Mouse (Mus musculus): ENCODE measurements around the gene Dock4. TPM values are rescaled to one million over a fixed set of nuclear protein-coding genes. Genes with fewer than 3 reads are reported as not detected.

Dock4 gene
- total RNA-seq, 2 experiments from 2014 or later, result 253 to 265 TPM

GRCm38 (mm10) chr12:40792184-40792650 is 346.5 kb downstream of the Dock4 start:
- Histone ChIP-seq H3K4me3 (no peak overlapping the region), H3K27ac (peak overlapping the region; percentile 78)
- no peak for TF ChIP-seq CTCF (conservative IDR thresholded peaks at IDR 0.05)
- no peak for DNase-seq (ENCODE audit: low spot score in 2 of 2)

GRCm38 (mm10) chr12:40794066-40794465 is 348.3 kb downstream of the Dock4 start:
- peak overlapping the region; percentile 78 for H3K27ac ChIP-seq
- peak in 1 of 2 experiments; percentile 38 for DNase-seq (ENCODE audit: low spot score in 2 of 2)
- TF ChIP-seq CTCF (conservative IDR thresholded peaks at IDR 0.05), result no peak
- H3K4me3 ChIP-seq, result peak overlapping the region; percentile 40

- peak overlapping the region; percentile 78 for H3K27ac ChIP-seq
- TF ChIP-seq CTCF (conservative IDR thresholded peaks at IDR 0.05), result no peak
- no peak for DNase-seq (ENCODE audit: low spot score in 2 of 2)
- peak overlapping the region; percentile 40 for H3K4me3 ChIP-seq
Observed at GRCm38 (mm10) chr12:40794756-40795155, 349.0 kb downstream of the Dock4 start.

DNA sequence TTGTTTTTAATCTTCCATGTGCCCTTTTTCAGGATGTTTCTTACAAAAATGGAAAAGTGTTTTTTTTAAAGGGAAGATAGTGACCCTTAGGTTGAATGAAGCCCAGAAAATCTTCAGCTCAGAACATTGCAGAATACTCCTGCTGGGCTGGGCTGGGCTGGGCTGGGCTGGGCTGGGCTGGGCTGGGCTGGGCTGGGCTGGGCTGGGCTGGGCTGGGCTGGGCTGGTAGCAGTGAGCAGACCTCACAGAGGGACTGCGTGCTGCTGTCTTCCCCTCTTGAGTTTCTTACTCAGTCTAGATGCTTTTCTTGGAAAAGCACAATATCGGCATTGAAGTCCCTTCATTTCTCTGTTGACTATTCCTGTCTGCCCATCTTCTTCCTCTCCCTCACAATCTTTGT is 350.0 kb downstream of the Dock4 start:
- Histone ChIP-seq H3K4me3 (peak overlapping the region; percentile 6; the same call in 1 of the 2 replicates), H3K27ac (peak overlapping the region; percentile 89)
- no peak for TF ChIP-seq CTCF (conservative IDR thresholded peaks at IDR 0.05)
- no peak for DNase-seq (ENCODE audit: low spot score in 2 of 2)

- H3K4me3 ChIP-seq, result no peak overlapping the region
- peak overlapping the region; percentile 89 for H3K27ac ChIP-seq
- no peak for TF ChIP-seq CTCF (conservative IDR thresholded peaks at IDR 0.05)
- no peak for DNase-seq (ENCODE audit: low spot score in 2 of 2)
Observed at GRCm38 (mm10) chr12:40796813-40797491, 351.2 kb downstream of the Dock4 start.

- H3K27ac ChIP-seq, result peak overlapping the region; percentile 89
- TF ChIP-seq CTCF (conservative IDR thresholded peaks at IDR 0.05), result no peak
- H3K4me3 ChIP-seq, result no peak overlapping the region
- peak in 1 of 2 experiments; percentile 31 for DNase-seq (ENCODE audit: low spot score in 2 of 2)
Observed at GRCm38 (mm10) chr12:40797561-40798343, 352.0 kb downstream of the Dock4 start.

- no peak overlapping the region for H3K4me3 ChIP-seq
- TF ChIP-seq CTCF (conservative IDR thresholded peaks at IDR 0.05), result no peak
- H3K27ac ChIP-seq, result peak overlapping the region; percentile 89
- no peak for DNase-seq (ENCODE audit: low spot score in 2 of 2)
Observed at GRCm38 (mm10) chr12:40798344-40799017, 352.7 kb downstream of the Dock4 start.

GRCm38 (mm10) chr12:40801456-40801855 is 355.7 kb downstream of the Dock4 start:
- no peak overlapping the region for H3K4me3 ChIP-seq
- H3K27ac ChIP-seq, result peak overlapping the region; percentile 83
- peak; percentile 45 for TF ChIP-seq CTCF (conservative IDR thresholded peaks at IDR 0.05)
- DNase-seq (ENCODE audit: low spot score in 2 of 2), result no peak

DNA sequence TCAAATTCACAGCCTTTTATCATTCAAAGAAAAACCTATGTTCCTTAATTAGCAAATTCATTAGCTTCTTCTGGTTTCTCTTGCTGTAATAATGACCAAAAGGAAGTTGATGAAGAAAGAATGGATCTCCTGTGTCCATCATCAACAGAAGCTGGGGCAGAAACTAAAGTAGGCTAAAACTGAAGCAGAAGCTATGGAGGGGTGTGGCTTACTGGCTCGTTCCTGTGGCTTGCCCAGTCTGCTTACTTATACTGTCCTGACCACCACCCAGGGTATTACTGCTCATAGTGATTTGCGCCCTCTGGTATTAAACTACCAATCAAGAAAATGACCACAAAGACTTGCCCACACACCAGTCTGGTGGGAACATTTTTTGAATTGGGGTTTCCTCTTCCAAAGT is 359.5 kb downstream of the Dock4 start:
- Histone ChIP-seq H3K4me3 (no peak overlapping the region), H3K27ac (no peak overlapping the region)
- no peak for DNase-seq (ENCODE audit: low spot score in 2 of 2)
- no peak for TF ChIP-seq CTCF (conservative IDR thresholded peaks at IDR 0.05)

DNA sequence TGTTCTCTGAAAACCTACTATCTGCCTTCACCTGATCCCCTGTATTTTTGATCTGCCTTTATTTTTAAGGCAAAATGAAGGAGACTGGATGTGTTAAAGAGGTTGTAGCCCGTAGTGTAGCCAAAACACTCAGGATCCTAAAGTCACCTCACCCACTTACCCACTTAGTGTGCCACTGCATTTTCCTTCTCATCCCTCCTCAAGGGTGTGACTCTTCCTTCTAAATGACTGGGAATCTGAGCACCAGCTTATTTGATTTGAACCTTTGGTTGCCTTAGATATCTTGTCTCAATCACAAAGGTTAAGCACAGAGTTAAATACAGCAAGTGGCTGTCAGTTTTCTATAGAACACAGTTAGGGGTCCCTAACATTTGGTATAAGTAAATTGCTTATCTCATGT is 362.2 kb downstream of the Dock4 start:
- H3K4me3 ChIP-seq, result no peak overlapping the region
- DNase-seq (ENCODE audit: low spot score in 2 of 2), result no peak
- TF ChIP-seq CTCF (conservative IDR thresholded peaks at IDR 0.05), result no peak
- H3K27ac ChIP-seq, result peak overlapping the region; percentile 32; the same call in 1 of the 2 replicates

DNA sequence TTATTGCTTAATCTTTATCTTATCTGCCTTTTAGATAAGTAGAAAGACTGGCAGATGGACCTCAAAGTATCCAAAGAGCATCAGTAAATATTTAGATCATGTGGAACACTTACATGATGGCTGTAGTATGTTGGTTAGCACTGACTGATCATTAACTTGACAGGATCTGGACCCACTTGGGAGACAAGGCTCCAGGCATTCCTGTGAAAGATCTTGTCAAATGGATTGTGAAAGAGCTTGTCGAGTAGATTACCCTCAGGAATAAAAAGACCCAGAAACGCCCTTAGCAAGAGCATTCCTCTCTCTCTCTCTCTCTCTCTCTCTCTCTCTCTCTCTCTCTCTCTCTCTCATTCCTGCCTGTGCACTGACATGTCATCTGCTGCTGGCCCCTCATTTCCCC is 367.7 kb downstream of the Dock4 start:
- Histone ChIP-seq H3K4me3 (no peak overlapping the region), H3K27ac (no peak overlapping the region)
- DNase-seq (ENCODE audit: low spot score in 2 of 2), result no peak
- TF ChIP-seq CTCF (conservative IDR thresholded peaks at IDR 0.05), result no peak

DNA sequence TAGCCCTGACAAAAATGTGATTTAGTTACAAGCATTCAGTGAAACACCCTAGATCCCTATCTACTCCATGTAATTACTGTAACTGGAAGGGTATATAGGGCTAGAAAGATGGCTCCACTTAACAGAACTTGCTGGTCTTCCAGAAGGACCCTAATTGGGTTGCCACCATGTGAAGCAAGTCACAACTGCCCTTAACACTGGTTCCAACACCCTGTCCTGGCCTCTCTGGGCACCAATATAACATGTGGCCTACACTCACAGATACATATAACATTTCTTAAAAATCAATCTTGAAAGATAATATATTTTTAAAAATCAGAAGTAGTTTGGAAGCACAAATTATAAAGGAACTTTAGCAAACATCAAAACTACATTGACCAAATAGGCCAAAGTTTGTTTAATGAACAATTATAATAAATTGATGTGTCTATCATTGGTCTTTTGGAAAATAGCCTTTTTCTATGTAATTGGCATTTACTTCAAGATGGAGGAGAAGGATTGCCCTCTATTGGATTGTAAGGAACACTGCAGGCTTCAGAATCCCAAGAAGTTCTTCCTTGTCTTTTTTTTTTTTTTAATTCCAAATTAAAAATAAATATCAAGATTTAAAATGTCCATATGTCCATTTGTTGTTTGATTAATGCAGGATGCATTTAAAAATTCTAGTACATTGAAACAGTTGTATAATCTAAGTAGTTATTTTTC is 369.1 kb downstream of the Dock4 start:
- Histone ChIP-seq H3K4me3 (no peak overlapping the region), H3K27ac (peak overlapping the region; percentile 25; the same call in 1 of the 2 replicates)
- peak; percentile 90 for TF ChIP-seq CTCF (conservative IDR thresholded peaks at IDR 0.05)
- no peak for DNase-seq (ENCODE audit: low spot score in 2 of 2)

All from layer of hippocampus, adult 2 months (tissue).